Mouse (Mus musculus): Measurements from ENCODE around the gene Cd44. TPM values are rescaled to one million over a fixed set of nuclear protein-coding genes. Genes with fewer than 3 reads are reported as not detected.
A peak's percentile ranks its signal among the peaks of the same experiment; 100 is the strongest.

Gene Cd44
- polyA plus RNA-seq, 1 experiment from 2014 or later = 4.1 TPM

DNA sequence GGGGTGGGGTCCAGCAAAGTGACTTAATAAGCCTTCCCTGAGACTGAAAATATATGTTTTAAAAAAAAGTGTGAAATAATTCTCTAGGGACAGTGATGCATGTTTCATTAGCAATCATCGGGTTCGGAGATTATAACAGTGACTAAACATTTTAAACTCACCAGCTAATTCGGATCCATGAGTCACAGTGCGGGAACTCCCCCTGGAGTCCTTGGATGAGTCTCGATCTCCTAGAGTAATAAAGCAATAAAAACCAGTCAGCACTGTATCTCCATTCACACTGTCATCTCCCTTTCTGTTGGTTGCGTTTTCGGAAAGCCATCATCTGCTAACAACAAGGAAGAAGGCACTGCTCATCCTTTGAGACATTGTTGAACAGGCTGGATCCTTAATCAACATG is 73.1 kb downstream of the Cd44 start:
- H3K9me3 ChIP-seq (ENCODE audit: control insufficient read depth, low read length) = no peaks in the 10 kb centered on the region
- no peak overlapping the region for H3K27ac ChIP-seq (ENCODE audit: low read depth, low read length)
- no peaks in the 10 kb centered on the region for H3K4me1 ChIP-seq (replicated peaks; ENCODE audit: control insufficient read depth, insufficient read depth, low read length)
- DNase-seq (ENCODE audit: low spot score) (no peak), ATAC-seq (ENCODE audit: low FRiP score) (no peak)
- 92% methylated on average over 7 of the region's 7 CpGs for WGBS
- no peak overlapping the region for H3K4me3 ChIP-seq (ENCODE audit: low read depth, low read length)
- H3K36me3 ChIP-seq (ENCODE audit: control insufficient read depth, insufficient read depth, low read length) = no peaks in the 10 kb centered on the region
- no peak overlapping the region for H3K4me2 ChIP-seq (replicated peaks; ENCODE audit: low read depth, low read length)
- no peaks in the 10 kb centered on the region for H3K27me3 ChIP-seq (ENCODE audit: control insufficient read depth, insufficient read depth, low read length)
- no peak overlapping the region for H3K9ac ChIP-seq (ENCODE audit: low read depth, low read length)

DNA sequence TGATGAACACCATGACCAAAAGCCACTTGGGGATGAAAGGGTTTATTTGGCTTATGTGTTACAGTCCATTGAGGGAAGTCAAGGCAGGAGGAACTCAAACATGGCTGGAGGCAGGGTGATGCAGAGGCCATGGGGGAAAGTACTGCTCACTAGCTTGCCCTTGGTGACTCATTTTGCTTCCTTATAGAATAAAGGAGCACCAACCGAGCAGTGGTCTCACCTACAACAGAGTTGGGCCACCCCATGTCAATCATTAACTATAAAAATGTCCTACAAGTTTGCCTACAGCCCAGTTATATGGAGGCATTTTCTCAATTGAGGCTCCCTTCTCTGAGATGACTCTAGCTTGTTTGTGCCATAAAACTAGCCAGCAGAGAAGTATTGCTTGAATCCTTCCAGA is 73.6 kb downstream of the Cd44 start:
- Histone ChIP-seq H3K4me1 (replicated peaks; ENCODE audit: control insufficient read depth, insufficient read depth, low read length) (no peaks in the 10 kb centered on the region), H3K27me3 (ENCODE audit: control insufficient read depth, insufficient read depth, low read length) (no peaks in the 10 kb centered on the region), H3K36me3 (ENCODE audit: control insufficient read depth, insufficient read depth, low read length) (no peaks in the 10 kb centered on the region), H3K9ac (ENCODE audit: low read depth, low read length) (no peak overlapping the region), H3K27ac (ENCODE audit: low read depth, low read length) (no peak overlapping the region), H3K9me3 (ENCODE audit: control insufficient read depth, low read length) (no peaks in the 10 kb centered on the region), H3K4me3 (ENCODE audit: low read depth, low read length) (no peak overlapping the region), H3K4me2 (replicated peaks; ENCODE audit: low read depth, low read length) (no peak overlapping the region)
- no peak for ATAC-seq (ENCODE audit: low FRiP score)
- DNase-seq (ENCODE audit: low spot score) = no peak
- WGBS = 86% methylated on average over 1 of the region's 1 CpGs

DNA sequence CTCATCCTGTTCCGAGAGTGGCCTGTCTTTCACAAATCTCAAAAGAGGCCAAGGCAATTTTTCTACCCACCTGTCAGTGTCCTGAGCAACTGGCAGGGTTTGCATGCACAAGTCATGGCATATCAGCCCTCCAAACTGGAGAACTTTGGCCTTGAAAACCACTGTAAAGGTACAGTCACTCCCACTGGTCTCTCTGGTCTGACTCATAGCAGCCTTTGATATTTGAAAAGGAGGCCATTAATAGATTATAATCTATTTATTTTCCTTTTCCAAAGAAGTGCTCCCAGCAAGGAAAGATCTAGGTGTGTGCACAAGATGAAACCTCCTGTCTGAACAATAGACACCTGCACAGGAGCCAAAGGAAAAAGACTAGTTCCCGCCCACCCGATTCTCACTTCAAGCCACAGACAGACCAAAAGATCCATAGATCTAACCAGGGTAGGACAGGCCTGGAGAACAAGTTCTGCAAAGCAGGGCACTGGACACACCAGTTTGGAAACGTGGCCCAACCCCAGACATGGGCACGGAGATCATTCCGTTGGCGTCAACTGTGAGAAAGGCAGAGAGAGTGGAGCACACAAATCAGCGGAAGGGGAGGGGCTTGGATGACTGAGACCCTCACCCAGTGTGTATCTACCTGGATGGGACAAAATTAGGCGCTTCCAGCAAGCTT is 75.4 kb downstream of the Cd44 start:
- no peak for DNase-seq (ENCODE audit: low spot score)
- Histone ChIP-seq H3K4me1 (replicated peaks; ENCODE audit: control insufficient read depth, insufficient read depth, low read length) (no peaks in the 10 kb centered on the region), H3K4me2 (replicated peaks; ENCODE audit: low read depth, low read length) (no peak overlapping the region), H3K9ac (ENCODE audit: low read depth, low read length) (no peak overlapping the region), H3K36me3 (ENCODE audit: control insufficient read depth, insufficient read depth, low read length) (no peaks in the 10 kb centered on the region), H3K4me3 (ENCODE audit: low read depth, low read length) (no peak overlapping the region), H3K27ac (ENCODE audit: low read depth, low read length) (no peak overlapping the region), H3K27me3 (ENCODE audit: control insufficient read depth, insufficient read depth, low read length) (no peaks in the 10 kb centered on the region), H3K9me3 (ENCODE audit: control insufficient read depth, low read length) (no peaks in the 10 kb centered on the region)
- WGBS = 93% methylated on average over 9 of the region's 9 CpGs
- ATAC-seq (ENCODE audit: low FRiP score) = no peak

DNA sequence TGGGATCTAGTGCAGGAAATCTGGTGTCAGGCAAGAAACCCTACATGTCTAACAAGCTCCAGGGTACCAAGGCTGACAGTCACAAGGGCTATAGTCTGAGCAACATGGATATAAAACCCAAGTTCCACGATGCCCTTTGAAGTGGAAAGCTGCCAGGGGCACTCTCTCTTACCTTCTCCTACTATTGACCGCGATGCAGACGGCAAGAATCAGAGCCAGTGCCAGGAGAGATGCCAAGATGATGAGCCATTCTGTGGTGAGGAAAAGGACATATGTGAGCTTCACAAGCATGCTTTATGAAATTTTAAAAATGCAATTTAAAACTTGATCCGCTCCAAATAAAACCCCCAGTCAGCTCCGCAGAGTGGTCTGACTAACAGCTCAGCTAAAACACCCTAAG is 79.4 kb downstream of the Cd44 start:
- H3K9ac ChIP-seq (ENCODE audit: low read depth, low read length) = no peak overlapping the region
- ATAC-seq (ENCODE audit: low FRiP score) (no peak), DNase-seq (ENCODE audit: low spot score) (no peak)
- H3K4me3 ChIP-seq (ENCODE audit: low read depth, low read length) = no peak overlapping the region
- H3K36me3 ChIP-seq (ENCODE audit: control insufficient read depth, insufficient read depth, low read length) = no peaks in the 10 kb centered on the region
- H3K4me2 ChIP-seq (replicated peaks; ENCODE audit: low read depth, low read length) = no peak overlapping the region
- no peak overlapping the region for H3K27ac ChIP-seq (ENCODE audit: low read depth, low read length)
- no peaks in the 10 kb centered on the region for H3K9me3 ChIP-seq (ENCODE audit: control insufficient read depth, low read length)
- WGBS = 93% methylated on average over 6 of the region's 6 CpGs
- no peaks in the 10 kb centered on the region for H3K27me3 ChIP-seq (ENCODE audit: control insufficient read depth, insufficient read depth, low read length)
- H3K4me1 ChIP-seq (replicated peaks; ENCODE audit: control insufficient read depth, insufficient read depth, low read length) = no peaks in the 10 kb centered on the region

DNA sequence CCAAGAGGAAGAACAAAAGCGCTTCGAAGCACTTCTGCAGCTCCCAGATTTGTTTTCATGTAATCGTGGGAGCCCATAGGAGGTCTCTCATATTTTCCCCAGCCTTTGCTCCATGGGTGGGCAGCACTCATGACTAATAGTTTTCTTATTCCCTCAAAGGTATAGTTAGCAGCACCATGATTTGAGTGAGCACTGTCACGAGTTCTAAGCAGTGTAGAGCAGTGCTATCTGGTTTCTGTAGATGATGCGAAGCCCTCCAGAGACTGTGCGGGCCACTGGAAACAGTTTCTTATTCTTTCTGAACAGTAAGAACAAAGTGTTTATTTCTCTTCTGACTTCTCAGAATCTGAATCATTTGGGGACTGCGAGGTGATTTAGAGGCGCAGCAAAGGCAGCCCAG is 80.7 kb downstream of the Cd44 start:
- Histone ChIP-seq H3K9me3 (ENCODE audit: control insufficient read depth, low read length) (no peaks in the 10 kb centered on the region), H3K4me2 (replicated peaks; ENCODE audit: low read depth, low read length) (no peak overlapping the region), H3K27ac (ENCODE audit: low read depth, low read length) (no peak overlapping the region), H3K4me3 (ENCODE audit: low read depth, low read length) (no peak overlapping the region), H3K27me3 (ENCODE audit: control insufficient read depth, insufficient read depth, low read length) (no peaks in the 10 kb centered on the region), H3K36me3 (ENCODE audit: control insufficient read depth, insufficient read depth, low read length) (no peaks in the 10 kb centered on the region), H3K4me1 (replicated peaks; ENCODE audit: control insufficient read depth, insufficient read depth, low read length) (no peaks in the 10 kb centered on the region), H3K9ac (ENCODE audit: low read depth, low read length) (no peak overlapping the region)
- WGBS = 85% methylated on average over 8 of the region's 8 CpGs
- no peak for ATAC-seq (ENCODE audit: low FRiP score)
- no peak for DNase-seq (ENCODE audit: low spot score)

DNA sequence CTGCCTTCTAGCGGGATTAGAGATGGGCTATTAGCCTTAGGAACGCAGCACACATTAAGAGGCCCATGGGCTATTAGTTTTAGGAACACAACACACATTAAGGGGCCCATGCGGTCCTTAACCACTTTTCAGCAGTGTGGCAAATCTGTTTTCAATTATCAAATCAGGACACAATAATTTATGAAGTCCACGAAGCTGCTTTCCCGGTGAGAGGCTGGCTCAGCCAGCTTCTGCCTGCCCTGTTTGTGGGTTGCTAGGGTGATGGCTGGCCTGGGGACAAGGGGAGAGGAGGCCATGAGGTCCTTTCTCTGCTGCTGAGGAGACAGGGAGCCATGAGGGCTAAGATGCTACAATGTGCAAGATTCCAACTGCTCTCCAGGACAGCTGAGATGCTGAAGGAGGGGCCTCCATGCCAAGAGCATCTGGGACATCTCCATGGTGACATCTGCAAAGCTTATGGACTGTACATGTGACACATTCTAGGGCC is 81.2 kb downstream of the Cd44 start:
- DNase-seq (ENCODE audit: low spot score) (peak; percentile 31), ATAC-seq (ENCODE audit: low FRiP score) (peak; percentile 81; the same call in 1 of the 2 replicates)
- no peaks in the 10 kb centered on the region for H3K36me3 ChIP-seq (ENCODE audit: control insufficient read depth, insufficient read depth, low read length)
- H3K9me3 ChIP-seq (ENCODE audit: control insufficient read depth, low read length) = no peaks in the 10 kb centered on the region
- no peak overlapping the region for H3K9ac ChIP-seq (ENCODE audit: low read depth, low read length)
- H3K4me3 ChIP-seq (ENCODE audit: low read depth, low read length) = no peak overlapping the region
- no peak overlapping the region for H3K27ac ChIP-seq (ENCODE audit: low read depth, low read length)
- H3K4me1 ChIP-seq (replicated peaks; ENCODE audit: control insufficient read depth, insufficient read depth, low read length) = no peaks in the 10 kb centered on the region
- WGBS = 48% methylated on average over 5 of the region's 5 CpGs
- no peak overlapping the region for H3K4me2 ChIP-seq (replicated peaks; ENCODE audit: low read depth, low read length)
- H3K27me3 ChIP-seq (ENCODE audit: control insufficient read depth, insufficient read depth, low read length) = no peaks in the 10 kb centered on the region

DNA sequence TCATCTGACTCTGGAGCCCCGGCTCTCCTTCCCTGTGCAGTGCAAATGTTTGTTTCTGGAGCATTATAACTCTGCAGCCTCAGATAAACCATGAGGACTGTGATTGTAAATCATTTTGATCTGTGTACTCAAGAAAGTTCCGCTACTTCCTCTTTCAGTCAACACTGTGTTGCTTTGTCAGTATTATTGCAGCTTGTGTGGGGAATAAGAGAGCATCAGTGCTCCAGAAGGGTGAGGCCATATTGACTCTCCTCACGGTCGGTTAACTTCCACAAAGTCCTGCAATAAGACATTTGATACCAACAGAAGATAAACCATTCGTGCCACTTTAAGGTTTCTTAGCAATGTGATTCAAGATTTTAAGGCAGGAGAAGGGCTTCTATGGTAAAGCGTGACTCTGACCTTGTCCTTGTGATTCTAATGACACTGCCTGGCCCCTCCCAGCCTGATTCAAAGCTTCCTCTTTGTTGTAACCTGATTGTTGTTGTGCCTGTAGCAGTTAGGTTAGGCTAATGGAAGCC is 86.1 kb downstream of the Cd44 start:
- Histone ChIP-seq H3K4me1 (replicated peaks; ENCODE audit: control insufficient read depth, insufficient read depth, low read length) (no peaks in the 10 kb centered on the region), H3K27ac (ENCODE audit: low read depth, low read length) (no peak overlapping the region), H3K27me3 (ENCODE audit: control insufficient read depth, insufficient read depth, low read length) (no peaks in the 10 kb centered on the region), H3K4me3 (ENCODE audit: low read depth, low read length) (no peak overlapping the region), H3K9ac (ENCODE audit: low read depth, low read length) (no peak overlapping the region), H3K36me3 (ENCODE audit: control insufficient read depth, insufficient read depth, low read length) (no peaks in the 10 kb centered on the region), H3K4me2 (replicated peaks; ENCODE audit: low read depth, low read length) (no peak overlapping the region), H3K9me3 (ENCODE audit: control insufficient read depth, low read length) (no peaks in the 10 kb centered on the region)
- 79% methylated on average over 6 of the region's 6 CpGs for WGBS
- no peak for ATAC-seq (ENCODE audit: low FRiP score)
- no peak for DNase-seq (ENCODE audit: low spot score)

DNA sequence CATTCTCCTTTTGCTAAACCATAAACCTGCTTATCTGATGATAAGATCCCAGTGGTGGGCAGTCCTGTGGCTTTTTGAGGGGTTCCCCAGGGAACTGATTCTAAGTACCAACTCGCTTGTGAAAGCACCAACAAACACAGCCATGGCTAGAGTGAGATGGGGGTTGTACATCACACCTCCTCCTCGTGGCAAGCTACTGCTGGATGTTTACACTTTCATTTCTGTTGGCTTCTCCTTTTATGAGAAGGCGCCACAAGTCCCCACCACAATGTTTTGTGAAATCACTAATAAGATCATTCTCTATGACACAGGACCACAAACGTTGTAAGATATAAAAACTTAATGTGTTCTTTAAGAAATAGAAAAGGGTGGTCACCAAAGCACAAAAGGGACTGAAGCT is 88.7 kb downstream of the Cd44 start:
- Histone ChIP-seq H3K27ac (ENCODE audit: low read depth, low read length) (no peak overlapping the region), H3K36me3 (ENCODE audit: control insufficient read depth, insufficient read depth, low read length) (no peaks in the 10 kb centered on the region), H3K9ac (ENCODE audit: low read depth, low read length) (no peak overlapping the region), H3K4me1 (replicated peaks; ENCODE audit: control insufficient read depth, insufficient read depth, low read length) (no peaks in the 10 kb centered on the region), H3K4me3 (ENCODE audit: low read depth, low read length) (no peak overlapping the region), H3K4me2 (replicated peaks; ENCODE audit: low read depth, low read length) (no peak overlapping the region), H3K27me3 (ENCODE audit: control insufficient read depth, insufficient read depth, low read length) (no peaks in the 10 kb centered on the region), H3K9me3 (ENCODE audit: control insufficient read depth, low read length) (no peaks in the 10 kb centered on the region)
- WGBS = 79% methylated on average over 4 of the region's 4 CpGs
- ATAC-seq (ENCODE audit: low FRiP score) (no peak), DNase-seq (ENCODE audit: low spot score) (no peak)

DNA sequence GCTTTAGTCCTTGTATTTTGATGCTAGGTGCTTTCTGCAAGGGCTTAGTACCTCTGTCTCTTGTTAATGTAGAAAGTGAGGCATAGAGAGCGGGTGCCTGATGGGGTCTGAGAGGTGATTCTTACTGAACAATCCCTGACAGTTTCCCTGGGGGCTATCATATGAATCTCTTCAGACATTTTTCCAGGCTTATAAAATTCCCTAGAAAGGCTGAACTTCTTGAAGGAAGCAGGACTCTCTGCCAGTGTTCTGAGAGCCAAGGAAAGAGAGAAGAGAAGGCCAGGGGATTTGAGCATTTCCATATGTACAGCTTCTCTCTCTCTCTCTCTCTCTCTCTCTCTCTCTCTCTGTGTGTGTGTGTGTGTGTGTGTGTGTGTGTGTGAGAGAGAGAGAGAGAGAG is 92.0 kb downstream of the Cd44 start:
- DNase-seq (ENCODE audit: low spot score) (no peak), ATAC-seq (ENCODE audit: low FRiP score) (no peak)
- Histone ChIP-seq H3K36me3 (ENCODE audit: control insufficient read depth, insufficient read depth, low read length) (no peaks in the 10 kb centered on the region), H3K4me2 (replicated peaks; ENCODE audit: low read depth, low read length) (no peak overlapping the region), H3K27ac (ENCODE audit: low read depth, low read length) (no peak overlapping the region), H3K9ac (ENCODE audit: low read depth, low read length) (no peak overlapping the region), H3K9me3 (ENCODE audit: control insufficient read depth, low read length) (no peaks in the 10 kb centered on the region), H3K27me3 (ENCODE audit: control insufficient read depth, insufficient read depth, low read length) (no peaks in the 10 kb centered on the region), H3K4me3 (ENCODE audit: low read depth, low read length) (no peak overlapping the region), H3K4me1 (replicated peaks; ENCODE audit: control insufficient read depth, insufficient read depth, low read length) (no peaks in the 10 kb centered on the region)
- 81% methylated on average over 1 of the region's 1 CpGs for WGBS
